Mouse (Mus musculus): Measurements from ENCODE around the gene Foxp4.

GRCm38 (mm10) chr17:47850639-47851314 lies 73.7 kb downstream of the Foxp4 start:
- TF ChIP-seq CTCF (IDR thresholded peaks at IDR 0.05; ENCODE audit: low read depth, low read length) (no peak), TAL1 (conservative IDR thresholded peaks at IDR 0.05; ENCODE audit: low read depth, low read length) (no peak), GATA1 (IDR thresholded peaks at IDR 0.05; ENCODE audit: borderline replicate concordance, low read length) (no peak), POLR2AphosphoS5 (IDR thresholded peaks at IDR 0.05; ENCODE audit: insufficient replicate concordance, low read depth, low read length) (no peak)
